Mouse (Mus musculus) 3134 (cell line): ENCODE results near the gene Scrn3.

ENCODE experiments used
- DNase-seq: peaks from one replicate; pipeline ENCODE4 v3.0.0-alpha.2; 2011; ENCODE audit warnings: low spot score; ENCODE audit not compliant: insufficient read length; ENCODE audit errors: extremely low read depth

Gene Scrn3

GRCm38 (mm10) chr2:73306006-73306405, 6.4 kb upstream of the Scrn3 start:
- no peak for DNase-seq

GRCm38 (mm10) chr2:73313117-73313501, 708 bp downstream of the Scrn3 start:
- DNase-seq = peak; percentile 52

GRCm38 (mm10) chr2:73314311-73314710, 1.9 kb downstream of the Scrn3 start:
- DNase-seq = no peak

GRCm38 (mm10) chr2:73317426-73317825, 5.0 kb downstream of the Scrn3 start:
- DNase-seq = no peak

GRCm38 (mm10) chr2:73319218-73319617, 6.8 kb downstream of the Scrn3 start:
- no peak for DNase-seq

GRCm38 (mm10) chr2:73322991-73323390, 10.6 kb downstream of the Scrn3 start:
- DNase-seq = no peak

- no peak for DNase-seq
Measured at GRCm38 (mm10) chr2:73325871-73326270, 13.5 kb downstream of the Scrn3 start.

GRCm38 (mm10) chr2:73335949-73336348, 23.5 kb downstream of the Scrn3 start:
- no peak for DNase-seq

- no peak for DNase-seq
Measured at GRCm38 (mm10) chr2:73338415-73338814, 26.0 kb downstream of the Scrn3 start.

GRCm38 (mm10) chr2:73343701-73344100, 31.3 kb downstream of the Scrn3 start:
- DNase-seq = no peak

GRCm38 (mm10) chr2:73345204-73345603, 32.8 kb downstream of the Scrn3 start:
- DNase-seq = no peak

- no peak for DNase-seq
Measured at GRCm38 (mm10) chr2:73346345-73347086, 34.1 kb downstream of the Scrn3 start.

- no peak for DNase-seq
Measured at GRCm38 (mm10) chr2:73347136-73347535, 34.7 kb downstream of the Scrn3 start.

- no peak for DNase-seq
Measured at GRCm38 (mm10) chr2:73347766-73348165, 35.4 kb downstream of the Scrn3 start.

GRCm38 (mm10) chr2:73348221-73348620, 35.8 kb downstream of the Scrn3 start:
- no peak for DNase-seq

GRCm38 (mm10) chr2:73351496-73351895, 39.1 kb downstream of the Scrn3 start:
- DNase-seq = no peak

- no peak for DNase-seq
Measured at GRCm38 (mm10) chr2:73351927-73352374, 39.5 kb downstream of the Scrn3 start.

GRCm38 (mm10) chr2:73357004-73357403, 44.6 kb downstream of the Scrn3 start:
- no peak for DNase-seq

GRCm38 (mm10) chr2:73359941-73360340, 47.5 kb downstream of the Scrn3 start:
- DNase-seq = no peak

- no peak for DNase-seq
Measured at GRCm38 (mm10) chr2:73360536-73360935, 48.1 kb downstream of the Scrn3 start.

- no peak for DNase-seq
Measured at GRCm38 (mm10) chr2:73363448-73363847, 51.0 kb downstream of the Scrn3 start.

- no peak for DNase-seq
Measured at GRCm38 (mm10) chr2:73371530-73372335, 59.3 kb downstream of the Scrn3 start.
